Mouse (Mus musculus) thymus, postnatal 25 days (tissue): ENCODE results near the gene Ercc6.

Experiments
- DNase-seq: peaks from one replicate; pipeline ENCODE4 v3.0.0; 2022

Gene Ercc6

DNA sequence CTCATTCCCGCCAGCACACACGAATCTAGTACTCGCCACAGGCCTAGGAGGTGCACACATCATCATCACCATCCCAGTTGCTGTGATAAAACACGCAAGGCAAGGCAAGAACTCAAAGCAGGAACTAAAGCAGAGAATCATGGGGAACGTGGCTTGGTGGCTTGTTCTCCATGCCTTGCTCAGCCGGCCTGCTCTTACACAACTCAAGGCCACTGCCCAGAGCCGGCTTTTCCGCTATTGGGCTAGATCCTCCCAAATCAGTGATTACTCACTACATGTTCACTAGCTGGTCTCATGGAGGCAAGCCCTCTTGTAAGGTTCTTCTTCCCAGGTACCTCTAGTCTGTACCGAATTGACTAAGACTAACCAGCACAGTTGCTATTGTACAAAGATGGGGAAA lies 70.4 kb downstream of the Ercc6 start:
- no peak for DNase-seq

DNA sequence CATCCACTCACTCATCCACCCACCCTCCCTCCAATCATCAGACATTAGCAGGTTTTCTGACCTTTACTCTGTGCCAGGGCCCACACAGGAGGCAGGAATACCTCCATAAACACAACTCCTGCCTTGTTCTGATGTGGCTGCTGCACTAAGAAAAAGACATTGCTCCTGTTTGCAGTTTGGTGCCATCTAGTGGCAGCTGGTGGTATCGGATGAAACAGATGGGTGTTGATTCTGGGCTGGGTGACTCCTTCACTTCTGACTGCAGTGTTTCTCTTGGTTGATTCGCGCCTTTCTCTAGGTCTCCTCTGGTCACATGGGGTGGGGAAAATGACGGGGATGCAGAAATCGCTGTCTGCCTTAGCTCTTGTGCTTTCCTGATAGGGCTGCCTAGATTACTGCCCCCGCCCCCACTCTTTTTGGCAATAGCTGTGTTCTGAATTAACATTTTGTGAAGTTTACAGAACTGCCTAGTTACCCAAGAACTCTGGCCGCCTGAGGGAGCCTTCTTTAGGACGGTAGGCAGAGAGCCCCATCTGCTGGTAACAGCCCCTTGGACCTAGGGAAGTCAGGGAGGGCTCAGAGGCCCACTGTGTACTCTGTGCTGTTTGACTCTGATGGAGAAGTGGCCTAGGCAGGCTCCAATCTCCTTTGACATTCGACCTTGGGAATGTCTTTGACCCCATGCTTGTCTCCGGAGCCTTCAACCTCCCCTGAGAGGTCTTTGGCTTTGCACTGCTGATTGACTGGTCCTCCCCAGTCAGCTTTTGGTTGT lies 73.9 kb downstream of the Ercc6 start:
- DNase-seq: peak; percentile 63

DNA sequence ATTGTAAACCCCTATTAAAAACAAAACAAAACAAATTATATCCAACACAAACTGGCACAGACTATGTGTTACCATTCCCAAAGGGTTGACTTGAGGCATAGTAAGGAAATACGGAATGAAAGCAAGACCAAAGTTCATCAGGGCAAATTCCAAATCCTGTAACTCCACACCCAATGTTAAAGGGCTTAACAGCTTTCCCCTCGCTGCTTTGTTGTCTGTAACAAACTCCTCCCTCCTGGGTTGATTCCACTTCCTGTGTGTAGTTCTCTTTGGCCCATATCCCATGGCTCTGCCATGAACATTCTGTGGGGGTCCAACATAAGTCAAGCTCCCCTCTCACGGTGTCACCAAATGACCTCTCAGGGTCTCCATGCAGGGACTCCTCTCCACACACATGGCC lies 77.1 kb downstream of the Ercc6 start:
- DNase-seq: no peak

DNA sequence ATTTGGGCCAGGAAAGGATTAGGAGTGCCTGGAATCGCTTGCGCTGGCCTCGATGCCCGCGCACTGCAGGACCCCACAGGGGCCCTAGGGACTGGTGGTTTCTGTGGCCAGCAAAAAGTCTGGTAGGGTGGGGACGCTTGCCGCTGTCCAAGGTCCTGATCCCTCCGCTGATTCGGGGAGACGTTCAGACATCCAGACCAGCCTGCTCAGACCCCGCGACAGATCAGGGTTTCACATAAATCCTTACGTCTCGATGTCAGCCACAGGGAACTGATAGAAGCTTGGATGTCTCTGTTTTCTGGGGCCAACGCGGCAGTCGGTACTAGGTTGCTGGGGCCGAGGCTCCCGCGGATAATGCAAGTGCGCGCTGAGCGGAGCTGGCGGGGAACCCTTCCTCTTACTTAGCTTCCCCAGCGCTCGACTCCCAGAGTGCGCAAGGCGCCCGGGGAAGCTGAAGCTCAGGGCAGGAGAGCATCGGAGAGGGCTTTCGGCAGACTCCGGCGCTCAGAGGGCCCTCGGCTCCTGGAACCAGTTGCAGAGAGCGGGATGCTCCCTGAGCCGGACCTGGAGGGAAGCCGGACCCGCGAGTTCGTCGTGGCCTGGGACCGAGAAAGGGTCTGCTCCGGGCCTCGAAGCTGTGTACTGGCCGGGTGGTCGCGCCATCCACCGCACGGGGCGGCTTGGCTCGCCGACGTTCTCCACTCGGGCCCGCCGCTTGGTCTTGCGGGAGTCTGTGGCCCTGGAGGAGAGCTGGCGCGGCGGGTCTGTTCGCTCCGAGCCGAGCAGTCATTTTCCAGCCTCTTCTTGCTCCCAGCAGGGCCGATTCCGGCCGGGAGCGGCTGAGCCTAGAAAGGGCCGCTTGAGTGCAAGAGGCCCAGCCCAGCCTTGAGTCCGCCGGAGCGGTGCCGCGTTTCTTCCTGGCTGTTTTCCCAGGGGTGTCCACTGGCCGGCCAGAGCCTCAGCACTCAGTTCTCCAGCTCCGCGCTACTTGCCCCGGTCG lies 84.2 kb downstream of the Ercc6 start:
- peak; percentile 52 for DNase-seq

DNA sequence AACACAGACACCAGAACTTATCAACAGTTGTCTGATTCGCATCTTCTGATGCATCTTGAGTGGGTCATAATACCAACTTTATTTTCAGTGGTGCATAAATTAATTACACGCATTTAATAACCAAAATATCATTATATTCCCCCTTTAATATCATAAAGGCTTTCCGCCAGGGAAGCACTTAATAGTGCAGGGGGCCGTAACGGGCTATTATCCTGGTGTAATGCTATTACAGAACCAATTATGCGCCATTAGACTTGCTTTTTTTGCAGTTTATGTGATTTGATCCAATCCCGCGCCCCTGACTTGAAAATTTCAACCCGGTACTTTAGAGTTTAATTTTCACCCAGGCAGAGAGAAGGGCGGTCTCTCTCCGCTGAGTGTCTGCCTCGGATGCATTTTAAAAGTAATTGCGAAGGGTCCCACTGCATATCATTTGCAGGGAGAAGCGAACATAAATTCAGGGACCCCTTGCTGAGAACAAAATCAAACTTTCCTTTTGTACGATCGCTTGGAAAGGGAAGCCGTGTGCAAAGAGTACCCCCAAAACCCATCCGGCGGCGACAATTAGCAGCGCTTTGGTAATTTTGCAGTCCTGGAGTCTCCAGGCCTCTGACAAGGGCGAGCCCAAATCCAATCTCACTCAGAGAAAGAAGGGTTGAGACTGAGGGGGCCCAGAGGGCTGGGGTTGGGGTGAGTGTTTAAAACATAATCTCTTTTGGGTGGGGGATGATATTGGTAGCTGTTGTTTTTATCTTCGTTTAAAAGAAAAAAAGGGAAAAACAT lies 85.3 kb downstream of the Ercc6 start:
- no peak for DNase-seq

DNA sequence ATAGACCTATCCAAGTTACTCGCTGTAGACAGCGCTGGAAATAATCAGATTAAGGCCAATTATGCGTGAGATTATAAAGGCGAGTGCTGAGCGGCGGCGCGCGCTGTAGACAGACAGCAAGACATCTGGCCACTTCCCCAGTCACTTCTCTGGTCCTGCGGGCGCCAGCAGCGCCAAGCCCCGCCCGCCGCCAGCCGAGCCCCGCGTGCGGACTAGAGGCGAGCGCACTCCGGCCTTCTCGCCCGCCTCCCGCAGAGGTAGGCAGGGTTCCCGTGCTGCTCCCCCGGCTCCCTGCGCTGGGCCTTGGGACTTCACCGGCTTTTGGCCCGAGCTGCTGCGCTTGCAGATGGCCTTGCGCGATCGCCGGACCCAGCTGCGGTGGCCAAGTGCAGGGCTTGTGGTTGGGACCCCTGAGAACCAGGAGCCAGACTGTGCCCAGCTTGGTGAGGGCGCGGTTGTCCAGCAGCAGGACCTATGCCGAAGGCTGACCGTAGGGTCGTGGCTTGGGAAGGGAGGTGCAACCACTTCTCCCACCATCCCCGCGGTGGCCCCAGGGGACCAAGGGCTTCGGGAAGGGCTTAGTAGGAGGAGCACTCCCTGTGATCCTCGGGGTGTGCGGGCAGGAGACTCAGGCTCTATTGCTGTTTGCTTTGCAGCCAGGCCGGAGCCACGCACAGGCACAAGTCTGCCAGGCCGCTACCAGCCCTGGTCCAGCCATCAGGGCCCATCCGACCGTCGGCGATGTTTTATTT lies 86.1 kb downstream of the Ercc6 start, which contains the start of gene Prrxl1:
TSS of gene Prrxl1 (plus strand) at position 118 of the 752 bp plus-strand sequence.
- no peak for DNase-seq

DNA sequence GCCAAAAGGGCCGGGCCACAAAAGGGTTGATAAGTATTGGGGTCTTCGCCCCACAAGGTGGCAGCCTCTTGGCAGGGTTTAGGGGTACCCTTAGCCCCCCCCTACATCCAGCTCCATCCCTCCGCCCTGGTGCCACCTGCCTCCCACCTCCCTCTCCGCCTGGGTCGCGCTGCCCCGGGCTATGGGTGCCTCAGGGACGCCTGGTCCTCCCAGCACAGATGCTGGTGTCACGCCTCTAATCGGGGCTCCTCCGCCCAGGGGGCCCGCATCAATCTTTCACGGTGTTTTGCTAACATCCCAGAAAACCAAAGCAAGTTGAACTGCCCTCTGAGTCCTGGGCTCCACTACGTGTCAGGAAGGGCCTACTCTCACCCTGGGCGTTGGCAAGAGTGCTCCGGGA lies 86.8 kb downstream of the Ercc6 start:
- no peak for DNase-seq

DNA sequence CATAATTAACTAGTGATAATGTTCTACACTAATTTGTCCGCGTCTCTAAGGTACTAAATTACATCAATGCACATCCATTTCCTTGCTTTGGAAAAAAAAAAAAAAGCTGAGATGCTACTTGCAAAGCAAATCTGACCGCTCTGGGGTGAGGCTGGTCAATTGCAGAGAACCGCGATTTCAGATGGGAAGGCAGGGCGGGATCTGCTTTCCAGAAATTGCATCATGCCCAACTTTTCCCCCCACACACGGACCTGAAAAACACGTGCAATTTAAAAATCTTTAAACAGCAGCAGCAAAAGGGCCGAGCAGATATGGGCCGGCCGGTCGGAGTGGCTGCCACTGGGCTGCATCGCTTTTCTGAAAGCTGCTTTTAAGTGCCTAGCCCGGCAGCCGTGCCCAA lies 92.2 kb downstream of the Ercc6 start:
- DNase-seq: no peak

DNA sequence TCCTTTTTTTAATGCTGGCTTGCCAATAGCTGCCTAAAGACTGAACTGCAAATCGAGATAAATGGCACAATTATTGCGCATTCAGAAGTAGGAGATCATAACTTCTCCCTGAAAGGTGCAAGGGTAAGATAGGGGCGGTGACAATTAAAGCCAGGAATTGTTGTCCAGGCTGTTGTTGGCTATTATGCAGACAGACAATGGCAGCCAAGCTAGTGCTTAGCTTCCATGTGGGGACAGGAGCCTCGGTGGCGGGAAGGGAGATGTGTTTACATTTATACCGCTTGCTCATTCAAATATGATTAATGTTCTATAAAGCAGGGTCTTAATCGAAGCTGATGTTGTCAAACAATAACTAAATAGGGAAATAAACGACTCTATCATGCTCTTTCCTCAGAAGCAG lies 93.0 kb downstream of the Ercc6 start:
- DNase-seq: no peak

DNA sequence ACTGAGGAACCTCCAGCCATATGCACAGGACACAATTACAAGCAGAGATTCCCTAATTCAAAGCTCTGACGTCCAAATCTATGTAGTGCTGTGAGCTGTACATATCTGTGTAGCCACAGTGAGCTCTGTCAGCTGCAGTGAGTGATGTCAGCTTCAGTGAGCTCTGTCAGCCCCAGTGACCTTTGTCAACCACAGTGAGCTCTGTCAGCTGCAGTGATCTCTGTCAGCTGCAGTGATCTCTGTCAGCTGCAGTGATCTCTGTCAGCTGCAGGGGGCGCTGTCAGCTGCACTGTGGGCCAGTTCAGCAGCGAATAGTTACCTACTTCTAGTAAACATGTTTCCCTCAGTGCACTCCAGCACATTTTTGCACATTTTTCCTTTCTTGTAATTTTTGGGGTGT lies 96.1 kb downstream of the Ercc6 start:
- DNase-seq: peak; percentile 9

DNA sequence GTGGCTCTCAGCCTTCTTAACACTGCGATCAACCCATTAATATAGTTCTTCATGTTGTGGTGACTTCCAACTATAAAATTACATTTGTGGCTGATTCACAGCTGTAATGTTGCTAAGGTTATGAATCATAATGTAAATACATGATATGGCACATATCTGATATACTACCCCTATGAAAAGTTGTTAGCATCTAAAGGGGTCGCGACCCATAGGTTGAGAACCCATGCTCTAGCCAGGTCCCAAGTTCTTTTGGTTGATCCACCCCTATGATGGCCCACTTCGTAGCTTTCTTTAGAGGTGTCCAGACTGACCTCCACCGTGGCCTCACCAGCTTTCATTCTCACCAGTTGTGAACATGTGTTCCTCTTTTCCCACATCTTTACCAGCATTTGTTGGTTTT lies 103.9 kb downstream of the Ercc6 start:
- DNase-seq: no peak

DNA sequence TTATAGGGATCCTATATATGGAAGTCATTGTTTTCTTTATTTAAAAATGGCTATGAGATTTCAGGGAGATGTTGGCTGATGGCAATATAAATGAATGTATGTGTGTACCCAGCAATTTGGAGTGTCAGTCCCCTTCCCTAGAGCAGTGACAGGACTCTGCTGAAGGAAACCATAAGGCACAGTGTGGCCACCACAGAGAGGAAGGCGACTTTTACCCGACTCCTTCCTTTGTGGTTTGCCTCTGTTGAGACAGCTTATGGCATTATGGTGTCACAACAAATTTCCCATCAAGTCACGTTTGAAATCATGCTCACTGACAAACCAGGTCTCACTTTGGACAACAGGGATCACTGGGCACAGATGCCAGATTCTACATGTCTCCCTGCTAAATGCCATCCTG lies 110.9 kb downstream of the Ercc6 start:
- no peak for DNase-seq

DNA sequence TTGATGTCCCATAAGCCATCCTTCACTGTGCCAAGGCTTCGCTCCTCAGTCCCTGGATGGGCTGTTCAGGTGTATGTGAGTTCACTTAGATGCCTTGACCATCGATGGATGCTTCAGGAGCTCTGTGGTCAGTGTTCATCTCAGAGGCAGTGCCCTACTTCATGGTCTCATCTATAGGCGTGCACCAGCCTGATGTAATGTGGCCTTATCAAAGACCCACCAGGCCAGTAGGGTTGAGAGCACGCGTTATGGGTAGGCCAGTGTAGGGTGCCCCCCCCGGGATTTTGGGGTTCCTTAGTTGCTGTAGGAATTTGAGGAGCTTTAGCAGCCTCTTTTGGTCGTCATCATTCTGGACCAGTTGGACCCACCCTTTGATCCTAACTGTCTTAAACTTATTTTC lies 111.5 kb downstream of the Ercc6 start:
- no peak for DNase-seq

DNA sequence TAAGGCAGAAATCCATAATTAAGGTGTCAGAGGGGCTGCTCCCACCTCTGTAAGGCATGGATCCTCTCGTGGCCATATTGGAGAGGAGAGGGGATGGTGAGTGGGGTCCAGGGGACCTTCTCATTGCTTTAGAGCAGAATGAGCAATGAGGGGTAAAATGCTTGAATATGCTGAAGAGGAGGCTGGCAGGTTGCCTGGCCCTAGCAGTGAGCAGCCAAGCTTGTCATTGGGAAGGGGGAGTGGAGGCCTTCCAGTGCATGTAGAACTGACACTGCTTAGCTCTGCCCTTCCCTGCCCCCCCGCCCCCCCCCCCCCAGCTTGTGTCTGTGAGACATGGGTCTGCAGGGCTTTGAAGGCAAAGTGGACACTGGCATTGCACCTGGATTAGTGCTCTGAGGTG lies 114.0 kb downstream of the Ercc6 start:
- no peak for DNase-seq

DNA sequence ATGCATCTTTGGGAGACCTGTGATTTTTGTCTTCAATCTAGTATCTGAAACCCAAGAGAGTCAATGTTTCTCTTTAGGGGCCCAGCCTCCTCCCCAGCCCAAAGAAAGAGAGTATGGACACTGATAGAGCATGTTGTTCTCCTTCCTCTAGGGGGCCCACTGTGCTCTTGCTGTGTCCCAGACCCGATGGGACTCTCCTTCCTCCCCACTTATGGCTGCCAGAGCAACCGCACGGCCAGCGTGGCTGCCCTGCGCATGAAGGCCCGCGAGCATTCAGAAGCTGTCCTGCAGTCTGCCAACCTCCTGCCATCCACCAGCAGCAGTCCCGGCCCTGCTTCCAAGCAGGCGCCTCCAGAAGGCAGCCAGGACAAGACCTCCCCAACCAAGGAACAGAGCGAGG lies 115.3 kb downstream of the Ercc6 start:
- no peak for DNase-seq
